Mouse (Mus musculus): ENCODE measurements at regions not wholly inside any gene's neighbourhood (a gene's known extent, or its start where the extent isn't known, plus 50 kb on each side); places are given as distances from the start of the nearest gene placed in this dataset.

GRCm38 (mm10) chr15:40533451-40533873 is 399.3 kb downstream of the 9330182O14Rik start:
- H3K4me2 ChIP-seq (replicated peaks; ENCODE audit: low read depth), result no peak overlapping the region
- no peak overlapping the region for H3K4me3 ChIP-seq (ENCODE audit: low read depth, low read length)
- no peak for ATAC-seq (ENCODE audit: low FRiP score, low TSS enrichment)
- no peak overlapping the region for H3K27ac ChIP-seq (replicated peaks)
- H3K4me1 ChIP-seq (replicated peaks; ENCODE audit: control insufficient read depth, insufficient read depth), result no peaks in the 10 kb centered on the region
- no peak overlapping the region for H3K9ac ChIP-seq (ENCODE audit: low read length)
- DNase-seq (ENCODE audit: low spot score), result no peak
- H3K27me3 ChIP-seq (ENCODE audit: control insufficient read depth, insufficient read depth, low read length), result no peaks in the 10 kb centered on the region
- TF ChIP-seq CTCF (IDR thresholded peaks at IDR 0.05; ENCODE audit: low read depth) (no peak), EP300 (optimal IDR thresholded peaks at IDR 0.05) (no peak)
- no peaks in the 10 kb centered on the region for H3K36me3 ChIP-seq (ENCODE audit: control insufficient read depth, insufficient read depth, low read length)
- WGBS, result 75% methylated on average over 8 of the region's 8 CpGs
- no peaks in the 10 kb centered on the region for H3K9me3 ChIP-seq (ENCODE audit: control insufficient read depth, low read length)

DNA sequence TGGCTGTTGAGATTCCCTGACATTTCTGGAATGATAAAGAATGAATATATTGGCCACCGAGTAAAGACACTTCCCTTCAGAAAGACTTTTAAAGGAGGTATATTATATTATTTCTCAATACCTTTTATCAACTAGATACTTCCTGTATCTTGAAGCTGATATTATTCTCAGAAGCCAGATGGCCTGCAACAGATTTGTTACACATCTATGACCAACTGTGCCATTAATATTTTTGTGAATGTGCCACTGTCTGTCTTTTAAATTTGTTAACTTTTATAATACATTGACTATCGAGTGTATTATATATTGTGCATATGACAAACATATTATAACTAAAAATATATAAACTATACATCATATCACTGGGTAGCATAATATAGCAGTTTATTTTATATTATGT is 427.5 kb downstream of the 9330182O14Rik start:
- WGBS, result 90% methylated on average over 2 of the region's 2 CpGs
- ATAC-seq (ENCODE audit: low FRiP score, low TSS enrichment), result no peak

DNA sequence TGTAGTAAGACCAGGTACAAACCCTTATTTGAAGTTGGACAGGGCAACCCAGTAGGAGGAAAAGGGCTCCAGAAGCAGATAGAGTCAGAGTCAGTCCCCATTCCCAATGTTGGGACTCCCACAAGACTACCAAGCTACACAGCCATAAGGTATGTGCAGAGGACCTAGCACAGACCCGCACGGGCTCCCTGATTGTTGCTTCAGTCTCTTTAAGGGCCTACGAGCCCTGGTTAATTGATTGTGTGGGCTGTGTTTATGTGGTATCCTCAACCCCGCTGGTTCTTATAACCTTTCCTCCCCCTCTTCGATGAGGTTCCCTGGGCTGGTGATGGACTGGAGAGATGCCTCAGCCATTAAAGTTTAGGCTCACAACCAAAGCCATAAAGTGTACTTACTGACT is 431.6 kb downstream of the 9330182O14Rik start:
- no peak for DNase-seq (ENCODE audit: low spot score)
- Histone ChIP-seq H3K4me1 (replicated peaks; ENCODE audit: control insufficient read depth, insufficient read depth) (no peaks in the 10 kb centered on the region), H3K9me3 (ENCODE audit: control insufficient read depth, low read length) (no peaks in the 10 kb centered on the region), H3K27ac (replicated peaks) (no peak overlapping the region), H3K27me3 (ENCODE audit: control insufficient read depth, insufficient read depth, low read length) (no peaks in the 10 kb centered on the region), H3K36me3 (ENCODE audit: control insufficient read depth, insufficient read depth, low read length) (no peaks in the 10 kb centered on the region), H3K4me2 (replicated peaks; ENCODE audit: low read depth) (no peak overlapping the region), H3K9ac (ENCODE audit: low read length) (no peak overlapping the region), H3K4me3 (ENCODE audit: low read depth, low read length) (no peak overlapping the region)
- ATAC-seq (ENCODE audit: low FRiP score, low TSS enrichment), result no peak
- 60% methylated on average over 5 of the region's 5 CpGs for WGBS
- TF ChIP-seq EP300 (optimal IDR thresholded peaks at IDR 0.05), result no peak
- no peak for TF ChIP-seq CTCF (IDR thresholded peaks at IDR 0.05; ENCODE audit: low read depth)

More for the DNA sequence above, 427.5 kb downstream of the 9330182O14Rik start:
- TF ChIP-seq EP300 (optimal IDR thresholded peaks at IDR 0.05), result no peak
- no peak for TF ChIP-seq CTCF (IDR thresholded peaks at IDR 0.05; ENCODE audit: low read depth)
- Histone ChIP-seq H3K4me3 (ENCODE audit: low read depth, low read length) (no peak overlapping the region), H3K27me3 (ENCODE audit: control insufficient read depth, insufficient read depth, low read length) (no peaks in the 10 kb centered on the region), H3K4me1 (replicated peaks; ENCODE audit: control insufficient read depth, insufficient read depth) (no peaks in the 10 kb centered on the region), H3K9me3 (ENCODE audit: control insufficient read depth, low read length) (no peaks in the 10 kb centered on the region), H3K27ac (replicated peaks) (no peak overlapping the region), H3K4me2 (replicated peaks; ENCODE audit: low read depth) (no peak overlapping the region), H3K9ac (ENCODE audit: low read length) (no peak overlapping the region), H3K36me3 (ENCODE audit: control insufficient read depth, insufficient read depth, low read length) (no peaks in the 10 kb centered on the region)
- DNase-seq (ENCODE audit: low spot score), result no peak

DNA sequence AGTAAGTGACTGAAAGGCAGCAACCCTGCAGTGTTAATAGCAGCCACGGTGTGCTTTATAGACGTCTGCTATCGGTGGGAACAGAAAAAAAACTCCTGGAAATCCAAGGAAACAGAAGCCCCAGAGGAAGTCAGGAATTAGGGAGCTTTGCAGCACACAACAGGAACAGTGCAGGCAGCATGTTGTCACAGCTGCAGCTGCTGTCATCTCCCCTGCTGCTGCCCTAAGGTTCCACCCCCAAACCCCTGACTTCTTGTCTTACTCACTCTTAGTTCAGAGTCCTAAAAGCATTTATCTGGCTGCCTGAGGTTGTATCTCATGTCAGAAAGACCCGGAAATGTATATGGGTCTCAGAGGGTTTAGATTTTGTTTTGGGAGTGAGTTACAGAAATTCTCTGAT is 432.3 kb downstream of the 9330182O14Rik start:
- DNase-seq (ENCODE audit: low spot score) (no peak), ATAC-seq (ENCODE audit: low FRiP score, low TSS enrichment) (no peak)
- Histone ChIP-seq H3K4me2 (replicated peaks; ENCODE audit: low read depth) (no peak overlapping the region), H3K9ac (ENCODE audit: low read length) (no peak overlapping the region), H3K27ac (replicated peaks) (no peak overlapping the region), H3K4me1 (replicated peaks; ENCODE audit: control insufficient read depth, insufficient read depth) (no peaks in the 10 kb centered on the region), H3K36me3 (ENCODE audit: control insufficient read depth, insufficient read depth, low read length) (no peaks in the 10 kb centered on the region), H3K4me3 (ENCODE audit: low read depth, low read length) (no peak overlapping the region), H3K9me3 (ENCODE audit: control insufficient read depth, low read length) (no peaks in the 10 kb centered on the region), H3K27me3 (ENCODE audit: control insufficient read depth, insufficient read depth, low read length) (no peaks in the 10 kb centered on the region)
- 13% methylated on average over 4 of the region's 4 CpGs for WGBS
- TF ChIP-seq EP300 (optimal IDR thresholded peaks at IDR 0.05), result no peak
- TF ChIP-seq CTCF (IDR thresholded peaks at IDR 0.05; ENCODE audit: low read depth), result no peak

- H3K4me1 ChIP-seq (replicated peaks; ENCODE audit: control insufficient read depth, insufficient read depth), result no peaks in the 10 kb centered on the region
- no peaks in the 10 kb centered on the region for H3K36me3 ChIP-seq (ENCODE audit: control insufficient read depth, insufficient read depth, low read length)
- H3K27ac ChIP-seq (replicated peaks), result no peak overlapping the region
- no peaks in the 10 kb centered on the region for H3K9me3 ChIP-seq (ENCODE audit: control insufficient read depth, low read length)
- DNase-seq (ENCODE audit: low spot score) (no peak), ATAC-seq (ENCODE audit: low FRiP score, low TSS enrichment) (no peak)
- H3K4me3 ChIP-seq (ENCODE audit: low read depth, low read length), result no peak overlapping the region
- TF ChIP-seq EP300 (optimal IDR thresholded peaks at IDR 0.05) (no peak), CTCF (IDR thresholded peaks at IDR 0.05; ENCODE audit: low read depth) (no peak)
- no peak overlapping the region for H3K9ac ChIP-seq (ENCODE audit: low read length)
- H3K27me3 ChIP-seq (ENCODE audit: control insufficient read depth, insufficient read depth, low read length), result no peaks in the 10 kb centered on the region
- 90% methylated on average over 1 of the region's 1 CpGs for WGBS
- H3K4me2 ChIP-seq (replicated peaks; ENCODE audit: low read depth), result no peak overlapping the region
Measured at GRCm38 (mm10) chr15:40568701-40569100, 434.5 kb downstream of the 9330182O14Rik start.
